ENCODE assay signal across 8 mouse cellular contexts in genomic region chr5:96917596-96918258, GRCm38 (mm10).
DNase-seq lines count a peak whose midpoint lies in the region; ATAC-seq lines count a peak whose summit lies in the region.

No protein-coding gene starts in this region.

- H3K9me3 ChIP-seq in hindbrain, embryonic 16.5 days (ENCODE audit: control insufficient read depth, low read length), result no peaks in the 10 kb centered on the region
- H3K9me3 ChIP-seq in liver, embryonic 16.5 days (replicated peaks; ENCODE audit: control insufficient read depth, low read length), result no peaks in the 10 kb centered on the region

- DNase-seq in cerebellum, adult 9-10 months, result peak; percentile 17
- no peak for DNase-seq in cerebellum, adult 18-20 months
- peak; percentile 35 to 43 for DNase-seq in right cerebral cortex, postnatal 10 days (ENCODE audit: low spot score in 2 of 2)
- no peak for DNase-seq in right cerebral cortex, postnatal 25 days
- peak; percentile 72 for DNase-seq in splenic B cell, adult 2 months (ENCODE audit: low read depth, low spot score)
- DNase-seq in right cerebral cortex, adult 2 months (ENCODE audit: low spot score in 2 of 2), result no peak

- 36% methylated on average over 10 of the region's 10 CpGs for WGBS in hindbrain, embryonic 16.5 days
- WGBS in liver, embryonic 16.5 days (ENCODE audit: insufficient replicate concordance), result 41% methylated on average over 10 of the region's 10 CpGs

- no peaks in the 10 kb centered on the region for H3K36me3 ChIP-seq in hindbrain, embryonic 16.5 days (ENCODE audit: control insufficient read depth, insufficient read depth, low read length)
- no peaks in the 10 kb centered on the region for H3K36me3 ChIP-seq in liver, embryonic 16.5 days (ENCODE audit: control insufficient read depth, insufficient read depth)
- H3K36me3 ChIP-seq in splenic B cell, adult 2 months (ENCODE audit: control insufficient read depth, insufficient read depth, low read length, poor library complexity, severe bottlenecking), result no peaks in the 10 kb centered on the region

- no peaks in the 10 kb centered on the region for H3K27me3 ChIP-seq in hindbrain, embryonic 16.5 days (replicated peaks; ENCODE audit: control insufficient read depth, insufficient read depth, low read length)
- no peaks in the 10 kb centered on the region for H3K27me3 ChIP-seq in liver, embryonic 16.5 days (ENCODE audit: control insufficient read depth, insufficient read depth, low read depth, low read length)
- H3K27me3 ChIP-seq in splenic B cell, adult 2 months (ENCODE audit: control insufficient read depth, insufficient read depth, low read length, poor library complexity, severe bottlenecking), result no peaks in the 10 kb centered on the region

- H3K4me2 ChIP-seq in hindbrain, embryonic 16.5 days (ENCODE audit: low read length), result peak overlapping the region; percentile 22; the same call in 1 of the 2 replicates
- H3K4me2 ChIP-seq in liver, embryonic 16.5 days (ENCODE audit: low read depth, low read length), result peak overlapping the region; percentile 21; the same call in 1 of the 2 replicates

- H3K9ac ChIP-seq in hindbrain, embryonic 16.5 days (ENCODE audit: low read depth, low read length), result no peak overlapping the region
- peak overlapping the region; percentile 35 for H3K9ac ChIP-seq in liver, embryonic 16.5 days (ENCODE audit: low read depth, low read length)

- H3K4me1 ChIP-seq in hindbrain, embryonic 16.5 days (ENCODE audit: control insufficient read depth, insufficient read depth, low read depth, low read length), result peaks cover 2% of the 10 kb centered on the region
- peaks cover 87% of the 10 kb centered on the region for H3K4me1 ChIP-seq in liver, embryonic 16.5 days (ENCODE audit: control insufficient read depth, low read depth, low read length)

- peak; percentile 83 for ATAC-seq in hindbrain, embryonic 16.5 days
- ATAC-seq in liver, embryonic 16.5 days (ENCODE audit: low read depth), result no peak

- no peak overlapping the region for H3K4me3 ChIP-seq in hindbrain, embryonic 16.5 days (ENCODE audit: low read length)
- H3K4me3 ChIP-seq in liver, embryonic 16.5 days (ENCODE audit: low read depth, low read length), result no peak overlapping the region

- H3K27ac ChIP-seq in hindbrain, embryonic 16.5 days (ENCODE audit: low read depth, low read length), result peak overlapping the region; percentile 59; the same call in 1 of the 2 replicates
- H3K27ac ChIP-seq in liver, embryonic 16.5 days (ENCODE audit: low read length), result peak overlapping the region; percentile 85

Comparison
In these comparisons a context has a peak if more than half of its experiments do, and no peak if none do; other contexts are left out.
1. DNase-seq: peak in cerebellum, adult 9-10 months (single experiment), right cerebral cortex, postnatal 10 days (2 of 2) and splenic B cell, adult 2 months (single experiment); none in cerebellum, adult 18-20 months (0 of 2), right cerebral cortex, postnatal 25 days (single experiment) and right cerebral cortex, adult 2 months (0 of 2).